Mouse (Mus musculus) limb, embryonic 12.5 days (tissue): Measurements from ENCODE around the gene Nsg1. TPM values are rescaled to one million over a fixed set of nuclear protein-coding genes. Genes with fewer than 3 reads are reported as not detected.
A peak's percentile ranks its signal among the peaks of the same experiment; 100 is the strongest.

ENCODE experiments used
- ATAC-seq: fragments of 200-750 bp; cut with Nextera tagmentation; 2 replicates; pipeline ENCODE4 v1.8.0; 2017; ENCODE audit warnings: low read depth, moderate TSS enrichment; ENCODE audit not compliant: insufficient number of reproducible peaks, insufficient read depth, low FRiP score, low TSS enrichment
- H3K27ac ChIP-seq: fragments of 300-500 bp; sonication (generic); 2 replicates; pipeline ENCODE4 v1.5.1; 2016; ENCODE audit warnings: mild to moderate bottlenecking, moderate library complexity
- H3K27me3 ChIP-seq: fragments of 300-500 bp; sonication (generic); 2 replicates; pipeline ENCODE4 v1.6.1; 2016; ENCODE audit warnings: mild to moderate bottlenecking, moderate library complexity
- H3K36me3 ChIP-seq: fragments of 300-500 bp; sonication (generic); 2 replicates; pipeline ENCODE4 v1.6.1; 2016; ENCODE audit warnings: mild to moderate bottlenecking, moderate library complexity
- H3K4me1 ChIP-seq: fragments of 300-500 bp; sonication (generic); replicated peaks from 2 replicates; pipeline ENCODE4 v1.6.1; 2016
- H3K4me2 ChIP-seq: fragments of 300-500 bp; sonication (generic); 2 replicates; pipeline ENCODE4 v1.6.1; 2016; ENCODE audit warnings: mild to moderate bottlenecking, moderate library complexity
- H3K4me3 ChIP-seq: fragments of 300-500 bp; sonication (generic); replicated peaks from 2 replicates; pipeline ENCODE4 v1.5.1; 2016; ENCODE audit warnings: mild to moderate bottlenecking
- H3K9ac ChIP-seq: fragments of 300-500 bp; sonication (generic); replicated peaks from 2 replicates; pipeline ENCODE4 v1.6.1; 2016; ENCODE audit warnings: mild to moderate bottlenecking, moderate library complexity
- H3K9me3 ChIP-seq: fragments of 300-500 bp; sonication (generic); 2 replicates; pipeline ENCODE4 v1.6.1; 2016; ENCODE audit warnings: mild to moderate bottlenecking, moderate library complexity
- WGBS: fragments of 180-500 bp; shearing (Covaris S2); methylation state at CpG from one replicate; pipeline ENCODE4 v1.1.7; 2016; 5-methylcytosine and 5-hydroxymethylcytosine counted together
- polyA plus RNA-seq: library from polyadenylated mRNA; unstranded; fragments of >200 nt; fragmentation: Nextera tagmentation; extraction: Ambion mirVana; gene quantifications from 2 replicates; pipeline ENCODE4 v1.2.1, GENCODE M21; 2016

Nsg1 gene
- polyA plus RNA-seq: 134 and 142 TPM in 2 replicates

- Histone ChIP-seq H3K27ac (peak within 1 kb of the TSS; percentile 77), H3K36me3 (peaks cover 28% of the 10 kb centered on the region), H3K27me3 (peaks cover 33% of the 10 kb centered on the region), H3K4me3 (peak within 1 kb of the TSS; percentile 89), H3K4me2 (peak within 1 kb of the TSS; percentile 73), H3K4me1 (peaks cover 19% of the 10 kb centered on the region), H3K9ac (peak within 1 kb of the TSS; percentile 85), H3K9me3 (0 out of 2 replicates have a peak, but pooled peaks cover 4% of the 10 kb centered on the region)
- peak; percentile 34; the same call in 1 of the 2 replicates for ATAC-seq
- 8% methylated on average over 35 of the region's 35 CpGs for WGBS
Observed at GRCm38 (mm10) chr5:38159634-38160413, at the start of gene Nsg1. Nsg1 (minus strand) TSS chr5:38159907.

GRCm38 (mm10) chr5:38208985-38209384 lies 49.3 kb upstream of the Nsg1 start:
- peaks cover 86% of the 10 kb centered on the region for H3K36me3 ChIP-seq
- H3K27me3 ChIP-seq: no peaks in the 10 kb centered on the region
- H3K4me3 ChIP-seq: no peak overlapping the region
- H3K4me1 ChIP-seq: no peaks in the 10 kb centered on the region
- no peak for ATAC-seq
- no peak overlapping the region for H3K4me2 ChIP-seq
- H3K27ac ChIP-seq: no peak overlapping the region
- no peak overlapping the region for H3K9ac ChIP-seq
- 67% methylated on average over 8 of the region's 8 CpGs for WGBS
- no peaks in the 10 kb centered on the region for H3K9me3 ChIP-seq

- Histone ChIP-seq H3K9ac (no peak overlapping the region), H3K9me3 (no peaks in the 10 kb centered on the region), H3K4me1 (no peaks in the 10 kb centered on the region), H3K27me3 (no peaks in the 10 kb centered on the region), H3K27ac (no peak overlapping the region), H3K4me3 (no peak overlapping the region), H3K36me3 (peaks cover 86% of the 10 kb centered on the region), H3K4me2 (no peak overlapping the region)
- WGBS: 88% methylated on average over 7 of the region's 7 CpGs
- ATAC-seq: no peak
Observed at GRCm38 (mm10) chr5:38205303-38205726, 45.6 kb upstream of the Nsg1 start.

- no peaks in the 10 kb centered on the region; the same call in 1 of the 2 replicates for H3K27me3 ChIP-seq
- H3K36me3 ChIP-seq: peaks cover 55% of the 10 kb centered on the region
- no peaks in the 10 kb centered on the region for H3K9me3 ChIP-seq
- WGBS: 96% methylated on average over 2 of the region's 2 CpGs
- no peaks in the 10 kb centered on the region for H3K4me1 ChIP-seq
- no peak overlapping the region for H3K4me2 ChIP-seq
- H3K4me3 ChIP-seq: no peak overlapping the region
- no peak overlapping the region for H3K27ac ChIP-seq
- no peak overlapping the region for H3K9ac ChIP-seq
- ATAC-seq: no peak
Observed at GRCm38 (mm10) chr5:38199686-38200085, 40.0 kb upstream of the Nsg1 start.

GRCm38 (mm10) chr5:38197482-38197823 lies 37.7 kb upstream of the Nsg1 start:
- no peak overlapping the region; the same call in 1 of the 2 replicates for H3K9ac ChIP-seq
- H3K4me3 ChIP-seq: no peak overlapping the region
- no peak overlapping the region for H3K27ac ChIP-seq
- 0 out of 2 replicates have a peak, but pooled peaks have one; percentile 33 for ATAC-seq
- no peak overlapping the region for H3K4me2 ChIP-seq
- no peaks in the 10 kb centered on the region for H3K9me3 ChIP-seq
- no peaks in the 10 kb centered on the region for H3K4me1 ChIP-seq
- WGBS: 17% methylated on average over 7 of the region's 7 CpGs
- peaks cover 33% of the 10 kb centered on the region for H3K36me3 ChIP-seq
- no peaks in the 10 kb centered on the region; the same call in 1 of the 2 replicates for H3K27me3 ChIP-seq

- Histone ChIP-seq H3K4me3 (no peak overlapping the region), H3K9ac (no peak overlapping the region; the same call in 1 of the 2 replicates), H3K4me2 (no peak overlapping the region), H3K9me3 (no peaks in the 10 kb centered on the region), H3K4me1 (no peaks in the 10 kb centered on the region), H3K27me3 (no peaks in the 10 kb centered on the region; the same call in 1 of the 2 replicates), H3K27ac (no peak overlapping the region), H3K36me3 (peaks cover 28% of the 10 kb centered on the region)
- 74% methylated on average over 5 of the region's 5 CpGs for WGBS
- ATAC-seq: no peak
Observed at GRCm38 (mm10) chr5:38196821-38197481, 37.2 kb upstream of the Nsg1 start.

GRCm38 (mm10) chr5:38195941-38196340 lies 36.2 kb upstream of the Nsg1 start:
- Histone ChIP-seq H3K27ac (no peak overlapping the region), H3K27me3 (no peaks in the 10 kb centered on the region; the same call in 1 of the 2 replicates), H3K4me1 (no peaks in the 10 kb centered on the region), H3K9ac (no peak overlapping the region), H3K4me2 (no peak overlapping the region), H3K4me3 (no peak overlapping the region), H3K9me3 (no peaks in the 10 kb centered on the region), H3K36me3 (peaks cover 18% of the 10 kb centered on the region)
- ATAC-seq: no peak

GRCm38 (mm10) chr5:38194946-38195345 lies 35.2 kb upstream of the Nsg1 start:
- 53% methylated on average over 2 of the region's 2 CpGs for WGBS
- no peak for ATAC-seq
- H3K4me2 ChIP-seq: no peak overlapping the region
- H3K4me3 ChIP-seq: no peak overlapping the region
- no peaks in the 10 kb centered on the region; the same call in 1 of the 2 replicates for H3K27me3 ChIP-seq
- no peaks in the 10 kb centered on the region for H3K4me1 ChIP-seq
- no peaks in the 10 kb centered on the region for H3K9me3 ChIP-seq
- H3K27ac ChIP-seq: no peak overlapping the region
- no peak overlapping the region for H3K9ac ChIP-seq
- peaks cover 10% of the 10 kb centered on the region for H3K36me3 ChIP-seq

- Histone ChIP-seq H3K4me3 (no peak overlapping the region), H3K9ac (no peak overlapping the region), H3K9me3 (no peaks in the 10 kb centered on the region), H3K27me3 (no peaks in the 10 kb centered on the region; the same call in 1 of the 2 replicates), H3K27ac (no peak overlapping the region), H3K36me3 (no peaks in the 10 kb centered on the region), H3K4me2 (no peak overlapping the region), H3K4me1 (no peaks in the 10 kb centered on the region)
- no peak for ATAC-seq
- 85% methylated on average over 3 of the region's 3 CpGs for WGBS
Observed at GRCm38 (mm10) chr5:38190907-38191306, 31.2 kb upstream of the Nsg1 start.

DNA sequence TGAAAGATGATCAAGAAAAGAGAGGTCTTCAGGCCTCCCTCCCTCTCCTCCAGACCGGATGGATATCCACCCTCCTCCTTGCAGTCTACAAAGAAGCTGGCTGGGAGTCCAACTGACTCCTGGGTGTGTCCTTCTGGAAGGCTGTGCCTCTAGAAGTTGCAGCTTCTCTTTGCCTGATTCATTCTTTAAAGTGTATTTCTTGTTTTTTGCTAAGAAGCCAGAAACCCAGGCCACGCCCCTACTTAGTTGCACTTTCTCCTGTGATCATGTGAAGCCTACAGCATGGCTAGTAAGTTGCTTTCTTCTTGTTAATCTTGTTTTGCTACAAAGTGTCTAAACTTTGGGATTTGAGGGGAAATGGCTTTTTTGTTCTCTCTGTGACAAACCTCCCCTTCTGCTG lies 27.3 kb upstream of the Nsg1 start:
- no peak for ATAC-seq
- Histone ChIP-seq H3K36me3 (no peaks in the 10 kb centered on the region), H3K27ac (no peak overlapping the region), H3K9me3 (no peaks in the 10 kb centered on the region), H3K4me2 (no peak overlapping the region), H3K4me3 (no peak overlapping the region), H3K9ac (no peak overlapping the region), H3K27me3 (no peaks in the 10 kb centered on the region), H3K4me1 (no peaks in the 10 kb centered on the region)
- 83% methylated on average over 2 of the region's 2 CpGs for WGBS

DNA sequence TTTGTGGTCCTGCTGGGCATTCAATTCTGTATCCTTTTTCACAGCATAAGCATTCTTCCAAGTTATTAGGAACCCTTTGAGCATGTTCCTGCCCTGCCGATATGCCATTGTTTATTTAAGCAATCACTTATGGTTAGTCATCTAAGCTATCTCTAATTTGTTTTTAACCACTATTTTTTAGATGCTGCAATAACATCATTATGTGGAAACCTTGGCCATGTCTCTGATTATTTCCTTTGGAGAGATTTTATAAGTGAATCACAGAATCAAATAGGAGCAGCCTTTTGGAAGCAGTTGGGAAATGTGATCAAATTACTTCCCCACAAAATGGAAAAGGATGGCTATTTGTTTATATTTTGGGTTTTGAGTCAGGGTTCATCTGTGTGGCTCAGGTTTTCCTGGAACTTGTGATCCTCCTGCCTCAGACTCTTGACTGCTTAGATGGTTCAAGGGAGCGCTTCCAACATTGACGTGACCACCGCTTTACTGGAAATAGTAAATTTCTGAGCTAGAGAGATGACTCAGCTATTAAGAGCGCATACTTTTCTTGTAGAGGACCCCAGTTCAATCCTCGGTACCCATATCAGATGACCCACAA lies 25.1 kb upstream of the Nsg1 start:
- no peak for ATAC-seq
- Histone ChIP-seq H3K4me1 (no peaks in the 10 kb centered on the region), H3K27ac (no peak overlapping the region), H3K9me3 (no peaks in the 10 kb centered on the region), H3K27me3 (no peaks in the 10 kb centered on the region), H3K9ac (no peak overlapping the region), H3K4me3 (no peak overlapping the region), H3K4me2 (no peak overlapping the region), H3K36me3 (no peaks in the 10 kb centered on the region)
- WGBS: 90% methylated on average over 6 of the region's 6 CpGs
